Mouse (Mus musculus): Measurements from ENCODE around the gene Phb2. TPM values are rescaled to one million over a fixed set of nuclear protein-coding genes. Genes with fewer than 3 reads are reported as not detected.

The Phb2 gene
- polyA plus RNA-seq (2014; fragmentation: Nextera tagmentation; extraction: Ambion mirVana): 318 and 336 TPM in 2 replicates

DNA sequence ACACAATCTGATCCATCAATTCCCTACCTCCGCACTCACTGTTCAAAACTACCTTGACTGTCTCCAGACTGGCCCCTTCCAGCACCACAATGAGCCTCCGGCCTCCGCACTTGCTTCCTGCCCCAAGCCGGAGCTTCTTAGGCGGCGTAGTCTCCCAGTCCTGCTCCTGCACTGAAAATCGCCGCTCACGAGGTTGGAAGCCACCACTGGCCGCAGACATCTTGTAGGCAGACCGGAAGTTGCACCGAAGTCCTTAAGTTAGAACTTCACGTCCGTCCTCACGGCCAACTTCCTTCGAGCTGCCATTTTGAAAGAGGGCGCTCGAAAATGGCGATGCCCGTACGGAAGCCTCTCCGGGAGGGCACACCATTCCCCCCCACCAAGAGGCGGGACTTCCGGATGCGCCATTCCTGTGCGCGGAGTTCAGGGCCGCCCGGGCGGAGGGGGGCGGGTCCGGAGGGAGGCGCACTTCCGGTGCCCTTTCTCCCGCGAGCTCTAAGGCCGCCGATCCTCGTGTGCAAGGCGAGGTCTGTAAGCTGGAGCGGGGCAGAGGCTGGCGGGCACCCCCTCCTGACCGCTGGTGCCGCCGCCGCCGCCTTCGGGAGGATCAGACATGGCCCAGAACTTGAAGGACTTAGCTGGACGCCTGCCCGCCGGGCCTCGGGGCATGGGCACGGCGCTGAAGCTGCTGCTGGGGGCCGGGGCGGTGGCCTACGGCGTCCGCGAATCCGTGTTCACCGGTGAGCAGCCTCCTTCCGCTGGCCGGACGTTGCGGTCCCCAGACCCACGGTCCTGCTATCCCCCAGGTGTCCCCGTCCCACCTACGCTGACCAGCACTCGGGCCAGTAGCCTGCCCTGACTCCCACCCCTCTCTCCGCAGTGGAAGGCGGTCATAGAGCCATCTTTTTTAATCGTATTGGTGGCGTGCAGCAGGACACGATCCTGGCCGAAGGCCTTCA, at the start of gene Phb2, which contains the start of gene Emg1:
Gene Phb2, plus strand, starts transcription at position 513 of the 959 bp plus-strand sequence.
Gene Emg1, minus strand, starts transcription at position 355 of the 959 bp plus-strand sequence.
- DNase-seq (ENCODE audit: low spot score) (peak; percentile 99), ATAC-seq (ENCODE audit: low FRiP score) (peak; percentile 97)
- Histone ChIP-seq H3K27me3 (ENCODE audit: control insufficient read depth, insufficient read depth, low read length) (no peaks in the 10 kb centered on the region), H3K9ac (ENCODE audit: low read depth, low read length) (peak within 1 kb of the TSS; percentile 92), H3K4me3 (ENCODE audit: low read depth, low read length) (peak within 1 kb of the TSS; percentile 76), H3K9me3 (ENCODE audit: control insufficient read depth, low read length) (no peaks in the 10 kb centered on the region), H3K36me3 (ENCODE audit: control insufficient read depth, insufficient read depth, low read length) (peaks cover 13% of the 10 kb centered on the region), H3K4me2 (replicated peaks; ENCODE audit: low read depth, low read length) (peak within 1 kb of the TSS; percentile 97), H3K27ac (ENCODE audit: low read depth, low read length) (peak within 1 kb of the TSS; percentile 58), H3K4me1 (replicated peaks; ENCODE audit: control insufficient read depth, insufficient read depth, low read length) (peaks cover 12% of the 10 kb centered on the region; the same call in 1 of the 2 replicates)
- under 1% methylated on average over 68 of the region's 76 CpGs for WGBS

DNA sequence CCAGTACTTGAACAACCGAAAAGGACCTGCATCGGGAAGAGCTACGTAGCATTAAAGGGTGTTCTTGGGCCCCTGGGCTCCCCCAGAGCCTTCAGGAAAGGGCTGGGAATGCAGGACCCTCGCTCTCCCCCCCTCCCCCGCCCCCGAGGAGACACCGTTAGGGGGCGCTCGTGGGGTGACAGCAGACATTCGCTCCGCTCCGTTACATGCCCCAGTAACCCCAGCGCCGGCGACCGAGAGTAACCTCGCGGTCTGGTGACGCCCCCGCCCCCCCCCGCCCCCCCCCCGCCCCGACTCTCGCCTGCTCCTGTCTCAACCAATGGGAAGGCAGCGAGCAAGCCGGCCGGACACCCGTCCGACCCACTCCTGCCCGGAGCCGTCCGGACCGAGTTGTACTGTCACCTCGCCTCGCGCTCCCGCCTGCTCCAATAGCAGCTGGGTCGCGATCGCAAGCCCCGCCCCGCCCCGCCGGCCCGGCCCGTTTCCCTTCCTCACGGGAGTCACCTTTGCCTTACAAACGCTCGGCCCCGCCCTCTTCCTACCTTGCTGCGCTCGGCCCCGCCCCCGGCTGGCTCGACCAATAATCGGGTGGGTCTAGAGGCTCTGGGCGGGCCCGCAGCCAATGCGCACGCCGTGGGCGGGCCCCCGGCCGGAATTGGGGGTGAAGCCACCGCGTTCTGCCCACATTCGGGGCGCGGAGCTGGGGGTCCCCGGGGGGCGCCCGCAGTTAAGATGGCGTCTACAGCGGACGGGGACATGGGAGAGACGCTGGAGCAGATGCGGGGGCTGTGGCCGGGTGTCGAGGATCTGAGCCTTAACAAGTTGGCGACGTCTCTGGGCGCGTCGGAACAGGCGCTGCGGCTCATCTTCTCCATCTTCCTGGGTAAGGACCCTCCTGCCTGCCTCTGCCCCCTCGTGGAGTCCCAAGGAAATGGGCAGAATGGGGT, 49.4 kb upstream of the Phb2 start, which contains the start of gene Lpcat3:
Gene Lpcat3, plus strand, starts transcription at position 551 of the 947 bp plus-strand sequence.
- Histone ChIP-seq H3K4me1 (replicated peaks; ENCODE audit: control insufficient read depth, insufficient read depth, low read length) (0 out of 2 replicates have a peak, but pooled peaks cover 2% of the 10 kb centered on the region), H3K27me3 (ENCODE audit: control insufficient read depth, insufficient read depth, low read length) (no peaks in the 10 kb centered on the region), H3K36me3 (ENCODE audit: control insufficient read depth, insufficient read depth, low read length) (no peaks in the 10 kb centered on the region), H3K9me3 (ENCODE audit: control insufficient read depth, low read length) (no peaks in the 10 kb centered on the region), H3K9ac (ENCODE audit: low read depth, low read length) (peak within 1 kb of the TSS; percentile 64), H3K4me2 (replicated peaks; ENCODE audit: low read depth, low read length) (peak within 1 kb of the TSS; percentile 63), H3K4me3 (ENCODE audit: low read depth, low read length) (peak within 1 kb of the TSS; percentile 63), H3K27ac (ENCODE audit: low read depth, low read length) (peak within 1 kb of the TSS; percentile 74)
- WGBS: 1% methylated on average over 72 of the region's 87 CpGs
- peak; percentile 98 for ATAC-seq (ENCODE audit: low FRiP score)
- peak; percentile 97 for DNase-seq (ENCODE audit: low spot score)

DNA sequence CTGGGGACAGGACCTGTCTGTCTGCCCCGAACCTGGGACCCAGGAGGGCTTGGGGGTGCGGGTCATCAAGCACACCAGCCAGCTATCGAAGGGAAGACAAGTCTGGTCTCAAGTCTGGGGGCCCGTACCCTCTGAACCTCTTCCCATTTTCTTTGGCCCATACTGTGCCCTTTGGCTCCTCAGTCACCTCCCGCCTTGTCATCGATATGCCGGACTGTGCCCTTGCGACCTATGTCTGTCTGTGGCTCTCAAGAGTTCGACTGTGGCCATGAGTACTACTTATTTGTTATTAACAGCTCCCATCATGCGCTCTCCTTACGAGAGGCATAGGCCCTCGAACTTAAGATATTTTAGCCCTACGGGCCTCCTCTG, 48.7 kb upstream of the Phb2 start:
- H3K4me2 ChIP-seq (replicated peaks; ENCODE audit: low read depth, low read length): peak overlapping the region; percentile 63
- ATAC-seq (ENCODE audit: low FRiP score): no peak
- H3K36me3 ChIP-seq (ENCODE audit: control insufficient read depth, insufficient read depth, low read length): no peaks in the 10 kb centered on the region
- WGBS: 18% methylated on average over 13 of the region's 13 CpGs
- 0 out of 2 replicates have a peak, but pooled peaks cover 2% of the 10 kb centered on the region for H3K4me1 ChIP-seq (replicated peaks; ENCODE audit: control insufficient read depth, insufficient read depth, low read length)
- DNase-seq (ENCODE audit: low spot score): no peak
- peak overlapping the region; percentile 64 for H3K9ac ChIP-seq (ENCODE audit: low read depth, low read length)
- H3K9me3 ChIP-seq (ENCODE audit: control insufficient read depth, low read length): no peaks in the 10 kb centered on the region
- no peak overlapping the region for H3K27ac ChIP-seq (ENCODE audit: low read depth, low read length)
- peak overlapping the region; percentile 63 for H3K4me3 ChIP-seq (ENCODE audit: low read depth, low read length)
- no peaks in the 10 kb centered on the region for H3K27me3 ChIP-seq (ENCODE audit: control insufficient read depth, insufficient read depth, low read length)

DNA sequence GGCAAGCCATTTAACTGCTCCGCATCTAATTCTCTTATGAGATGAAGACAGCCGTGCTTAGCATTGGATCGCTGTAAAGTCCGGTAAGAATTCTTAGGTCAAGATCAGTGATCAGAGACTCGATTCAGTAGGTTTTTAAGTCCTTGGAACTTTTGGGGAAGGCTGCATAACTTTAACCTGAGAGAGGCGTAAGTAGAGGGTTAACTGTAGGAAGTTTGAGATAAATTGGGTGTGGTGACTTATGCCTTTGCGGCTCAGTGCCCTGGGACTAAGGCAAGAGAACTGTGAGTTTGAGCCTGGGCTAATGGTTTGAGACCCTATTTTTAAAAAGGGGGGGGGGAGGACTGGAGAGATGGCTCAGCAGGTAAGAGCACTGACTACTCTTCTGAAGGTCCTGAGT, 47.9 kb upstream of the Phb2 start:
- Histone ChIP-seq H3K4me3 (ENCODE audit: low read depth, low read length) (no peak overlapping the region), H3K4me2 (replicated peaks; ENCODE audit: low read depth, low read length) (no peak overlapping the region), H3K27ac (ENCODE audit: low read depth, low read length) (no peak overlapping the region), H3K27me3 (ENCODE audit: control insufficient read depth, insufficient read depth, low read length) (no peaks in the 10 kb centered on the region), H3K9ac (ENCODE audit: low read depth, low read length) (no peak overlapping the region), H3K4me1 (replicated peaks; ENCODE audit: control insufficient read depth, insufficient read depth, low read length) (0 out of 2 replicates have a peak, but pooled peaks cover 2% of the 10 kb centered on the region), H3K9me3 (ENCODE audit: control insufficient read depth, low read length) (no peaks in the 10 kb centered on the region), H3K36me3 (ENCODE audit: control insufficient read depth, insufficient read depth, low read length) (no peaks in the 10 kb centered on the region)
- DNase-seq (ENCODE audit: low spot score) (no peak), ATAC-seq (ENCODE audit: low FRiP score) (no peak)
- WGBS: 89% methylated on average over 7 of the region's 7 CpGs

DNA sequence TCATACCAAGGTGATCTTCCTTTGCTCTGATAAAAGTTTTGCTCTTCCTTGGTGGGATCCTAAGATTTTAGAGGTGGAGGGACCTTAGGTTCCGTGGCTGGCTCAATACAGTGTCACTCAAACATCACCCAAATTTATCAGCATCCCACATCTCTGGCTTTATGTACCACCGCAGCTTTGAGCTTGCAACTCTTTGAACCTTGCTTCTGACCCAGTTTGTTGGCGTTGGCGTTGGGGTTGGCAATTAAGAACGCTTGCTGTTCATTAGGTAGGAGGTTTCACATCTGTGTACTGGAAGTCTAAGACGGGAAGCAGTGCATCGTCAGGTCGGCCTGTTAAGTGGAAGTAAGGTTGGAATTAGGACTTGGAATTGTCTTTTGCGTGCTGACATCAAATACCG, 47.1 kb upstream of the Phb2 start:
- no peaks in the 10 kb centered on the region for H3K27me3 ChIP-seq (ENCODE audit: control insufficient read depth, insufficient read depth, low read length)
- no peak overlapping the region for H3K4me2 ChIP-seq (replicated peaks; ENCODE audit: low read depth, low read length)
- no peaks in the 10 kb centered on the region for H3K36me3 ChIP-seq (ENCODE audit: control insufficient read depth, insufficient read depth, low read length)
- no peak for ATAC-seq (ENCODE audit: low FRiP score)
- H3K27ac ChIP-seq (ENCODE audit: low read depth, low read length): no peak overlapping the region
- no peak overlapping the region for H3K4me3 ChIP-seq (ENCODE audit: low read depth, low read length)
- no peak overlapping the region for H3K9ac ChIP-seq (ENCODE audit: low read depth, low read length)
- no peak for DNase-seq (ENCODE audit: low spot score)
- 0 out of 2 replicates have a peak, but pooled peaks cover 2% of the 10 kb centered on the region for H3K4me1 ChIP-seq (replicated peaks; ENCODE audit: control insufficient read depth, insufficient read depth, low read length)
- 95% methylated on average over 10 of the region's 10 CpGs for WGBS
- H3K9me3 ChIP-seq (ENCODE audit: control insufficient read depth, low read length): no peaks in the 10 kb centered on the region

DNA sequence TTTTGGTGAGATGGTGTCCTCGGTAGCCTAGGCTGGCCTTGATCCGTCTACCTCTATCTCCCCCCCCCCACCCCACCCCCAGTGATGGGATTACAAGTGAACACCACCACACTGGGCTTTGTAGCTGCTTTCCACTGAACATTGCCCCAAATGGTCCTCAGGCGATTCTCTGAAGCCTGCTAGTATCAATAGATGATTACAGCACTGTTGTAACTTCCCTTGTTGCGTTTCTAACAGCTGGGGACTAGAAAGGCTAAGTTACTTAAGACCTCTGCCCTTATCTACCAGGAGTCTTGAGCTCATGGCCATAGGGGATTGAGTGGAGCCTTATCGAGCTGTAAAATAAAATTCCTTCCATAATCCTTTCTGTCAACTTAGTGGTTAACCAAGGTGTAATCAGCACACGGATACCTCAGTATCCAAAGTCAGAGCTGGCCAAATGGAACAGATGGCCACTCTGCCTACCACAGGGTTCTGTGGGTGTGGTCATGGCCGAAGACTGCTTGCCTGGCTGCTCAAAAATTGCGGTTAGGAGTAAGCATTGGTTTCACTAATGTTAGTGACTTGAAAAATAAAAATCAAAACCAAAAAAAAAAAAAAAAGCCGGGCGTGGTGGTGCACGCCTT, 42.8 kb upstream of the Phb2 start:
- H3K27ac ChIP-seq (ENCODE audit: low read depth, low read length): no peak overlapping the region
- 90% methylated on average over 11 of the region's 11 CpGs for WGBS
- no peaks in the 10 kb centered on the region for H3K4me1 ChIP-seq (replicated peaks; ENCODE audit: control insufficient read depth, insufficient read depth, low read length)
- H3K9ac ChIP-seq (ENCODE audit: low read depth, low read length): no peak overlapping the region
- no peak overlapping the region for H3K4me3 ChIP-seq (ENCODE audit: low read depth, low read length)
- H3K36me3 ChIP-seq (ENCODE audit: control insufficient read depth, insufficient read depth, low read length): no peaks in the 10 kb centered on the region
- H3K9me3 ChIP-seq (ENCODE audit: control insufficient read depth, low read length): no peaks in the 10 kb centered on the region
- no peak for DNase-seq (ENCODE audit: low spot score)
- no peaks in the 10 kb centered on the region for H3K27me3 ChIP-seq (ENCODE audit: control insufficient read depth, insufficient read depth, low read length)
- no peak overlapping the region for H3K4me2 ChIP-seq (replicated peaks; ENCODE audit: low read depth, low read length)
- ATAC-seq (ENCODE audit: low FRiP score): no peak

DNA sequence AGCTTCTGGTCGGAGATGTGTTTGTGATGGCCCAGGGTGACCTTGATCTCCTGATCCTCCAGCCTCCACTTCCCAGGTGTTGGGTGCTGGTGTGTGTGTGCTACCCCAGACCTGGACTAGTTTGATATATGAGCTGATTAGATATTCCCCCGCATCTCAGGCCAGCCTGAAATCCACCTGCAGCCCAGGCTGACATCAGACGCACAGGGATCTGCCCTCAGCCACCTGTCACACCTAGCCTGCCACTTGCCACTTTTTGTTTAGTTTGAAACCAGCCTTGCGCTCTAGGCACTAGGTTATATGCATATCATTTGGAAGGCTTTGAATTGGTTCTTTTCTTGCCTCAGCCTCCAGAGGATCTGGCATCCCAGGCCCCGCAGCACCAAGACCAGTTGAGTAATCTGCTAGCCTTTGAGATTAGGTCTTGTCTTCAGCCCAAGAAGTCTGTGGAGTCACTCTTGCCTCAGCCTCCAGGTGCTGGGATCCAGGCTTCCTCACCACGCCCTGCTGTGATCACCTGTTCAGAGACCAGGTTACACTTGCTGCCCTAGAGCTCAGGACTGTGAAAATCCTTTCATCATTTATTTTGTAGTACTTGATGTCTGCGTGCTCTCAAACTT, 41.7 kb upstream of the Phb2 start:
- Histone ChIP-seq H3K27me3 (ENCODE audit: control insufficient read depth, insufficient read depth, low read length) (no peaks in the 10 kb centered on the region), H3K4me1 (replicated peaks; ENCODE audit: control insufficient read depth, insufficient read depth, low read length) (no peaks in the 10 kb centered on the region)
- WGBS: 90% methylated on average over 7 of the region's 7 CpGs

DNA sequence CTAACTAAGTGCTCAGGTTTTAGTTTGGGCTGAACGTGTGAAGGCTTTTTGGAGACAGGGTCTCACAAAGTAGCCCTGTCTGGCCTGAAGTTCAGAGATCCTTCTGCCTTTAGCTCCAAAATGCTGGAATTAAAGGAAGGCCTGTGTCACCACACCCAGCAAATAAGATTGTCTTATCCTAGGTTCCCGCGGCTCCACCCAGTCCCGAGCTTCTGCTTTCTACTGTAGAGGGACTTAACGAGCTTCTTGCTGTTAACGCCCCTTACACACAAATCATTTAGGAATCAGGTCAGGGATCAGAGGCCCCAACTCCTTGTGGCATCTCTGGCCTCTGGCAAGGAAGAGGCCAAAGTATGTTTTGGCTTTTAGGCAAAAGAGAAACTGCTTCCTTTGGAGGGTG, 40.0 kb upstream of the Phb2 start:
- Histone ChIP-seq H3K9me3 (ENCODE audit: control insufficient read depth, low read length) (no peaks in the 10 kb centered on the region), H3K27ac (ENCODE audit: low read depth, low read length) (no peak overlapping the region), H3K9ac (ENCODE audit: low read depth, low read length) (no peak overlapping the region), H3K4me3 (ENCODE audit: low read depth, low read length) (no peak overlapping the region), H3K36me3 (ENCODE audit: control insufficient read depth, insufficient read depth, low read length) (no peaks in the 10 kb centered on the region), H3K4me2 (replicated peaks; ENCODE audit: low read depth, low read length) (no peak overlapping the region), H3K4me1 (replicated peaks; ENCODE audit: control insufficient read depth, insufficient read depth, low read length) (no peaks in the 10 kb centered on the region), H3K27me3 (ENCODE audit: control insufficient read depth, insufficient read depth, low read length) (no peaks in the 10 kb centered on the region)
- DNase-seq (ENCODE audit: low spot score) (no peak), ATAC-seq (ENCODE audit: low FRiP score) (no peak)
- WGBS: 79% methylated on average over 6 of the region's 6 CpGs

More for the DNA sequence above, 41.7 kb upstream of the Phb2 start:
- no peak overlapping the region for H3K27ac ChIP-seq (ENCODE audit: low read depth, low read length)
- no peaks in the 10 kb centered on the region for H3K9me3 ChIP-seq (ENCODE audit: control insufficient read depth, low read length)
- no peaks in the 10 kb centered on the region for H3K36me3 ChIP-seq (ENCODE audit: control insufficient read depth, insufficient read depth, low read length)
- no peak overlapping the region for H3K4me3 ChIP-seq (ENCODE audit: low read depth, low read length)
- H3K4me2 ChIP-seq (replicated peaks; ENCODE audit: low read depth, low read length): no peak overlapping the region
- no peak for DNase-seq (ENCODE audit: low spot score)
- no peak overlapping the region for H3K9ac ChIP-seq (ENCODE audit: low read depth, low read length)
- no peak for ATAC-seq (ENCODE audit: low FRiP score)

Data from hindbrain, embryonic 11.5 days (tissue).